Mouse (Mus musculus) intestine, embryonic 14.5 days (tissue): ENCODE data around the gene Acbd6. TPM values are rescaled to one million over a fixed set of nuclear protein-coding genes. Genes with fewer than 3 reads are reported as not detected.

Experiments used
- ATAC-seq: fragments of 200-750 bp; cut with Nextera tagmentation; replicated peaks from 2 replicates; pipeline ENCODE4 v1.8.0; 2017; ENCODE audit warnings: low read depth, moderate number of reproducible peaks, moderate TSS enrichment, moderate library complexity; ENCODE audit not compliant: low FRiP score, low TSS enrichment
- DNase-seq: peaks from one replicate; pipeline ENCODE4 v3.0.0-alpha.2; 2018; ENCODE audit warnings: low spot score
- H3K27ac ChIP-seq: fragments of 300-500 bp; sonication (generic); 2 replicates; pipeline ENCODE4 v1.5.1; 2014; ENCODE audit warnings: low read depth, mild to moderate bottlenecking, control low read depth
- H3K27me3 ChIP-seq: fragments of 300-500 bp; sonication (generic); replicated peaks from 2 replicates; pipeline ENCODE4 v1.6.1; 2014; ENCODE audit warnings: low read length, control low read depth; ENCODE audit not compliant: control insufficient read depth, insufficient read depth
- H3K36me3 ChIP-seq: fragments of 300-500 bp; sonication (generic); 2 replicates; pipeline ENCODE4 v1.6.1; 2014; ENCODE audit warnings: low read length, control low read depth; ENCODE audit not compliant: control insufficient read depth, insufficient read depth
- H3K4me1 ChIP-seq: fragments of 300-500 bp; sonication (generic); replicated peaks from 2 replicates; pipeline ENCODE4 v1.6.1; 2014; ENCODE audit warnings: low read length, control low read depth, mixed read lengths; ENCODE audit not compliant: control insufficient read depth, insufficient read depth
- H3K4me2 ChIP-seq: fragments of 300-500 bp; sonication (generic); 2 replicates; pipeline ENCODE4 v1.6.1; 2014; ENCODE audit warnings: low read length
- H3K4me3 ChIP-seq: fragments of 300-500 bp; sonication (generic); 2 replicates; pipeline ENCODE4 v1.5.1; 2014; ENCODE audit warnings: low read depth, low read length, control low read depth, mixed read lengths
- H3K9ac ChIP-seq: fragments of 300-500 bp; sonication (generic); 2 replicates; pipeline ENCODE4 v1.6.1; 2014; ENCODE audit warnings: mild to moderate bottlenecking, low read length
- H3K9me3 ChIP-seq: fragments of 300-500 bp; sonication (generic); 2 replicates; pipeline ENCODE4 v1.6.1; 2016; ENCODE audit warnings: low read length, control low read depth; ENCODE audit not compliant: control insufficient read depth
- WGBS: fragments of 180-500 bp; shearing (Covaris S2); extraction: QIAGEN DNeasy Blood & Tissue Kit; methylation state at CpG from one replicate; pipeline ENCODE4 v1.1.7; 2014; 5-methylcytosine and 5-hydroxymethylcytosine counted together
- polyA plus RNA-seq: library from polyadenylated mRNA; unstranded; fragments of >200 nt; fragmentation: Nextera tagmentation; extraction: Ambion mirVana; gene quantifications from 2 replicates; pipeline ENCODE4 v1.2.1, GENCODE M21; 2014

Gene Acbd6
- polyA plus RNA-seq, 1 experiment from 2014 or later: 70.4 TPM

GRCm38 (mm10) chr1:155605391-155606155 lies 47.7 kb downstream of the Acbd6 start:
- Histone ChIP-seq H3K4me3 (no peak overlapping the region), H3K4me2 (no peak overlapping the region), H3K4me1 (no peaks in the 10 kb centered on the region), H3K27me3 (no peaks in the 10 kb centered on the region), H3K9me3 (no peaks in the 10 kb centered on the region), H3K36me3 (no peaks in the 10 kb centered on the region), H3K9ac (no peak overlapping the region), H3K27ac (no peak overlapping the region)
- DNase-seq: no peak
- no peak for ATAC-seq
- WGBS: 58% methylated on average over 11 of the region's 11 CpGs

- no peaks in the 10 kb centered on the region for H3K9me3 ChIP-seq
- no peaks in the 10 kb centered on the region for H3K36me3 ChIP-seq
- no peak overlapping the region for H3K4me3 ChIP-seq
- DNase-seq (no peak), ATAC-seq (no peak)
- no peaks in the 10 kb centered on the region for H3K27me3 ChIP-seq
- H3K4me1 ChIP-seq: no peaks in the 10 kb centered on the region
- H3K27ac ChIP-seq: no peak overlapping the region
- WGBS: 82% methylated on average over 8 of the region's 8 CpGs
- H3K4me2 ChIP-seq: no peak overlapping the region
- H3K9ac ChIP-seq: no peak overlapping the region
Measured at GRCm38 (mm10) chr1:155606156-155606531, 48.2 kb downstream of the Acbd6 start.

- Histone ChIP-seq H3K4me3 (no peak overlapping the region), H3K36me3 (no peaks in the 10 kb centered on the region), H3K9me3 (no peaks in the 10 kb centered on the region), H3K4me2 (no peak overlapping the region), H3K27me3 (no peaks in the 10 kb centered on the region), H3K4me1 (no peaks in the 10 kb centered on the region), H3K9ac (no peak overlapping the region), H3K27ac (no peak overlapping the region)
- ATAC-seq: no peak
- no peak for DNase-seq
- WGBS: 58% methylated on average over 4 of the region's 4 CpGs
Measured at GRCm38 (mm10) chr1:155608524-155608923, 50.6 kb downstream of the Acbd6 start.

GRCm38 (mm10) chr1:155614426-155614825 lies 56.5 kb downstream of the Acbd6 start:
- no peak for ATAC-seq
- no peaks in the 10 kb centered on the region for H3K36me3 ChIP-seq
- H3K27me3 ChIP-seq: no peaks in the 10 kb centered on the region
- H3K9me3 ChIP-seq: no peaks in the 10 kb centered on the region
- DNase-seq: no peak
- H3K4me3 ChIP-seq: no peak overlapping the region
- H3K9ac ChIP-seq: no peak overlapping the region
- no peak overlapping the region for H3K27ac ChIP-seq
- H3K4me1 ChIP-seq: no peaks in the 10 kb centered on the region
- 53% methylated on average over 2 of the region's 2 CpGs for WGBS
- H3K4me2 ChIP-seq: no peak overlapping the region

- H3K4me1 ChIP-seq: no peaks in the 10 kb centered on the region
- H3K9me3 ChIP-seq: no peaks in the 10 kb centered on the region
- H3K4me2 ChIP-seq: no peak overlapping the region
- no peak overlapping the region for H3K9ac ChIP-seq
- no peak for DNase-seq
- H3K4me3 ChIP-seq: no peak overlapping the region
- ATAC-seq: no peak
- WGBS: 81% methylated on average over 6 of the region's 6 CpGs
- no peak overlapping the region for H3K27ac ChIP-seq
- H3K27me3 ChIP-seq: no peaks in the 10 kb centered on the region
- peaks cover 8% of the 10 kb centered on the region; the same call in 1 of the 2 replicates for H3K36me3 ChIP-seq
Measured at GRCm38 (mm10) chr1:155621075-155621474, 63.2 kb downstream of the Acbd6 start.

GRCm38 (mm10) chr1:155623192-155623591 lies 65.3 kb downstream of the Acbd6 start:
- Histone ChIP-seq H3K36me3 (peaks cover 12% of the 10 kb centered on the region), H3K9me3 (no peaks in the 10 kb centered on the region), H3K4me1 (no peaks in the 10 kb centered on the region), H3K27ac (no peak overlapping the region), H3K27me3 (no peaks in the 10 kb centered on the region), H3K4me3 (no peak overlapping the region), H3K4me2 (no peak overlapping the region), H3K9ac (no peak overlapping the region)
- WGBS: 93% methylated on average over 8 of the region's 8 CpGs
- DNase-seq (no peak), ATAC-seq (no peak)

- Histone ChIP-seq H3K4me1 (no peaks in the 10 kb centered on the region), H3K9me3 (no peaks in the 10 kb centered on the region), H3K9ac (no peak overlapping the region), H3K4me3 (no peak overlapping the region), H3K27me3 (no peaks in the 10 kb centered on the region), H3K27ac (no peak overlapping the region), H3K36me3 (peaks cover 12% of the 10 kb centered on the region), H3K4me2 (no peak overlapping the region)
- WGBS: 67% methylated on average over 2 of the region's 2 CpGs
- no peak for DNase-seq
- ATAC-seq: no peak
Measured at GRCm38 (mm10) chr1:155627746-155628145, 69.8 kb downstream of the Acbd6 start.

GRCm38 (mm10) chr1:155636648-155637047 lies 78.7 kb downstream of the Acbd6 start:
- WGBS: 72% methylated on average over 7 of the region's 7 CpGs
- H3K9me3 ChIP-seq: no peaks in the 10 kb centered on the region
- DNase-seq (no peak), ATAC-seq (no peak)
- H3K9ac ChIP-seq: no peak overlapping the region
- H3K36me3 ChIP-seq: no peaks in the 10 kb centered on the region
- no peak overlapping the region for H3K4me3 ChIP-seq
- H3K4me2 ChIP-seq: no peak overlapping the region
- H3K27ac ChIP-seq: no peak overlapping the region
- H3K4me1 ChIP-seq: no peaks in the 10 kb centered on the region
- no peaks in the 10 kb centered on the region for H3K27me3 ChIP-seq

GRCm38 (mm10) chr1:155645816-155646215 lies 87.9 kb downstream of the Acbd6 start:
- no peaks in the 10 kb centered on the region for H3K9me3 ChIP-seq
- no peak overlapping the region for H3K4me3 ChIP-seq
- H3K27me3 ChIP-seq: no peaks in the 10 kb centered on the region
- H3K9ac ChIP-seq: no peak overlapping the region
- H3K4me2 ChIP-seq: no peak overlapping the region
- H3K36me3 ChIP-seq: no peaks in the 10 kb centered on the region
- WGBS: 82% methylated on average over 5 of the region's 5 CpGs
- ATAC-seq: no peak
- DNase-seq: no peak
- H3K27ac ChIP-seq: no peak overlapping the region
- no peaks in the 10 kb centered on the region for H3K4me1 ChIP-seq
